Mouse (Mus musculus): ENCODE data around the gene Aldh1a2.

GRCm38 (mm10) chr9:71179276-71179896, 36.2 kb upstream of the Aldh1a2 start:
- no peak for TF ChIP-seq POLR2A (IDR thresholded peaks at IDR 0.05; ENCODE audit: borderline replicate concordance, control insufficient read depth, low read depth, low read length)
- no peak for TF ChIP-seq CTCF (IDR thresholded peaks at IDR 0.05; ENCODE audit: control insufficient read depth, insufficient read depth, low read length)

Measured in bone marrow, adult 2 months (tissue).